Mouse (Mus musculus): Measurements from ENCODE around the gene Bnc2.

DNA sequence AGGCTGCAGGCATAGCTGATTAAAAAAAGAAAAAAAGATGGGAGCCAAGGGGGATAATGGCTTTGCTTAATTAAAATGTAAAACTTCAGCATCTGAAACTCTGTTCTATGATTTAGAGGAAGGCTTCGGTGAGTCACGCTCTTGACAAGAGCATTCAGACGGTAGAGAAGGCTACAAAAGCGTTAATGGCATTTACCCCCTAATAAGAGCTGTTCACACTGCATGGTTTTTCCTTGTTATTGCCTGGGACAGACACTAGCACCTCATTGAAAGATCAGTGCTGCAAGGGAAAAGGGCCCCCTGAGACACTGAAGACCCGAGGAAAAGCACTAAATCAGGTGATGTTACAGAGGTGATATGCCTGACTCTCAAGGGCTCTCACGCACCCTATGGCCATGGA is 295.8 kb downstream of the Bnc2 start:
- TF ChIP-seq POLR2A (IDR thresholded peaks at IDR 0.05; ENCODE audit: extremely low read depth, insufficient read depth, low read length): no peak
- TF ChIP-seq CTCF (IDR thresholded peaks at IDR 0.05; ENCODE audit: extremely low read depth, insufficient read depth, low read length): no peak
